Mouse (Mus musculus) right cerebral cortex, postnatal 4 days (tissue): ENCODE results near the gene Primpol.
A peak's percentile ranks its signal among the peaks of the same experiment; 100 is the strongest.

ENCODE experiments used
- DNase-seq: peaks from one replicate; pipeline ENCODE4 v3.0.0-alpha.2; 2022

Primpol gene

GRCm38 (mm10) chr8:46551615-46552440, 65.2 kb downstream of the Primpol start, which contains the start of gene Cenpu:
Cenpu (plus strand) TSS chr8:46552028.
- peak; percentile 99 for DNase-seq

DNA sequence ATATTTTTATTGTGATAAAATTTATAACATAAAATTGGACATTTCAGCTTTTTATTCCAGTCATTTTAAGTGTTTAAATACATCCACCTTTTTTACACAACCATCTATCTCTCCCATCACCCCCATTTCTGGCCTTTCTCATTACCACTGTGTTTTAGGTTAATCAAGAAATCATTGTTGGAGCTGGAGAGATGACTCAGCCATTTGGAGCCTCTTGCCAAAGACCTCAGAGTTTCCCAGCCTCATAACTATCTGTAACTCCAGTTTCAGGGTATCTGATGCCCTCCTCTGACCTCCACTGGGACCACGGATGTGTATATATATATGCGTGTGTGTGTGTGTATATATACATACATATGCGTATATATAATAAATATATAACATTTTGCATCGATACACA, 66.0 kb downstream of the Primpol start:
- no peak for DNase-seq

DNA sequence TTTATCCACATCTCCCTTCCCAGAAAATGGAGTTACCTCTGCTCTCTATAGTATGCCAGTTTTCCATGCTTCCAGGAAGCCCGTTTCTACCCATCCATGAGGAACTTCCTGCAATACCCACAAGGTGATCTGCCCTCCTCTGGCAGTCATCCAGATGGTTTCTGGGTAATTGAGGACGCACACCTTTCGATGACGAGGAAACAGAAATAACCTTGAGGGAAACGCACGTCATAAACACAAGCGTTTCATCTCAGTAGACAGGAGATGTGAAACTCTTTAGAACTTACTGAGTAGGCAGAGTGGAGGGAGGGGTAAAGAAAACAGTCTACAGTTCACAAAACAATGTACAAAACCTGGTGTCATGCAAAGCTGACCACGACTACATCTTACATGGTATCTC, 67.0 kb downstream of the Primpol start:
- no peak for DNase-seq

- DNase-seq = no peak
Observed at GRCm38 (mm10) chr8:46547245-46547644, 69.8 kb downstream of the Primpol start.

GRCm38 (mm10) chr8:46546431-46547176, 70.4 kb downstream of the Primpol start:
- peak; percentile 24 for DNase-seq

DNA sequence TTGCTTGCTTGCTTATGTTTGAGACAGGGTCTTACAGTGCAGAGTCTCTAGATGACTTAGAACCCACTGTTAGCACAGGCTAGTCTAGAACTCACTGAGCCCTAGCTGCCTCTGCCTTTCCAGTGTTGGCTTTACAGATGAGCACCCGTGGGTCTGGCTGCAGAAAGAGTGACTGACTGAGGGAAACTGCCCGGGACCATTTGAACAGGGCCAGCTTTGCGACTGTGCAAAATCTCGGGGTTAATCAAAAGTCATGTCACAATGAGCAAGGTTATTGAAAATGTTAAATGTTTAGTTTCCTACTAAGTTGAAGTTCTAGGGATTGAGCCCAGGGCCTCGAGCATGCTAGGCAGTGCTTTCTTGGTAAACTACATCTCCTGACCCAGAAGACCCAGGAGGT, 71.2 kb downstream of the Primpol start:
- no peak for DNase-seq

DNA sequence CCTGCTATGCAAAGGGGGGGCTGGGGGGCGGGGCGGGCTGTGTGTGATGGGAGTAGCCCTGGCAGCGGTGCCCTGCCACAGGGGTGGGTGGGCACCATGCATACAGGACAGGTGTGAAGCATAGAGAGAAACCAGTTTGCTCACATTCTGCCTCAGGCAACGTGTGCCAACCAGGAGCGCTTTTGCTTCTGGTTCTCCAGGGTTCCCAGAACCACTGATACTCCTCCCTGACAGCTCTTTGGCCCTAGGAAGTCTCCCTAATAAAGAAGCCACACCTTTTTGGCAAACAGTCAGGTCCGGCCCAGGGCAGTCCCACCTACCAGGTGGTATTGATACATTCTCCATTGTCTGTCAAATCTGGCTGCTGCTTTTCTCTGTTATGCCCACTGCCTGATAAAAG, 73.3 kb downstream of the Primpol start:
- no peak for DNase-seq

- no peak for DNase-seq
Observed at GRCm38 (mm10) chr8:46543191-46543590, 73.8 kb downstream of the Primpol start.

DNA sequence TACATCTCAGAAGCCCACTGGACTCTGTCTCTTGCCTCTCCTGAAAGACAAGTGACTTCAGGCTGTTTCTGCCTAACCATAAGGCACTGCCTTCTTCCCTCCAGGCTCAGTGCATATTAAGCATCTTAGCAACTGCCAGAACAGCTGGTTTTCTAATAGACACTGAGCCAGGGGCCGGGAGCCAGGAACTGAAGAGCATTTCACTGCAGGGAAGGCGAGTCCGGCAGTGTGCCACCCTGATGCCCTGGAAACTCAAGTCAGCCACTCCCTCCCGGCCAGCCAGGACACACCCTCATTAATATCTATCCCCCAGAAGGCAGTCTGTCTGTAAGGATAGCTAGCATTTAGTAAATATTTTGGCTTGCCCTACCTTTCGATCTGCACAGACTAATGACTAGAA, 77.3 kb downstream of the Primpol start:
- peak; percentile 38 for DNase-seq

DNA sequence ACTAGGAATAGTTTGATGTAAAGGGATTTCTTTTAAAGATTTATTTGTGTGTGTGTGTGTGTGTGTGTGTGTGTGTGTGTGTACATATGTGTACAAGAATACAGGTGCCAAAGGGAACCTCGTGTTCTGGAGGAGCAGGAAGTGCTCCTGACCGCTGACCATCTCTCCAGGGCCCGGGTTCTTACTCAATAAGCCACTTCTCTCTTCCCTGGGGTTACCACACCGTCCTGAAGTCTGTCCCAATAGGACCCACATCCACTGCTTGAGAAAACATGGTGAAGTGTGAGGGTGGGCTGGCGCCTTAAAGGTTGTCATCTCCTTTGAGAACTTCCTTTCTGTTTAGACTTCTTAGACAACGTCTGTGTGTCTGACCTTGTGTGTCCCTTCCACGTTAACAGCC, 83.1 kb downstream of the Primpol start:
- DNase-seq = no peak

- DNase-seq = no peak
Observed at GRCm38 (mm10) chr8:46530541-46530940, 86.5 kb downstream of the Primpol start.

GRCm38 (mm10) chr8:46529508-46529907, 87.5 kb downstream of the Primpol start:
- DNase-seq = no peak

- peak; percentile 36 for DNase-seq
Observed at GRCm38 (mm10) chr8:46526821-46527220, 90.2 kb downstream of the Primpol start.

- DNase-seq = no peak
Observed at GRCm38 (mm10) chr8:46526098-46526497, 90.9 kb downstream of the Primpol start.
